Mouse (Mus musculus) yolk sac, embryonic 10.5 days (tissue): ENCODE measurements around the gene Rad51b.

Source experiments
- DNase-seq: peaks from one replicate; pipeline ENCODE4 v3.0.0-alpha.2; 2017; ENCODE audit warnings: low spot score

The Rad51b gene

DNA sequence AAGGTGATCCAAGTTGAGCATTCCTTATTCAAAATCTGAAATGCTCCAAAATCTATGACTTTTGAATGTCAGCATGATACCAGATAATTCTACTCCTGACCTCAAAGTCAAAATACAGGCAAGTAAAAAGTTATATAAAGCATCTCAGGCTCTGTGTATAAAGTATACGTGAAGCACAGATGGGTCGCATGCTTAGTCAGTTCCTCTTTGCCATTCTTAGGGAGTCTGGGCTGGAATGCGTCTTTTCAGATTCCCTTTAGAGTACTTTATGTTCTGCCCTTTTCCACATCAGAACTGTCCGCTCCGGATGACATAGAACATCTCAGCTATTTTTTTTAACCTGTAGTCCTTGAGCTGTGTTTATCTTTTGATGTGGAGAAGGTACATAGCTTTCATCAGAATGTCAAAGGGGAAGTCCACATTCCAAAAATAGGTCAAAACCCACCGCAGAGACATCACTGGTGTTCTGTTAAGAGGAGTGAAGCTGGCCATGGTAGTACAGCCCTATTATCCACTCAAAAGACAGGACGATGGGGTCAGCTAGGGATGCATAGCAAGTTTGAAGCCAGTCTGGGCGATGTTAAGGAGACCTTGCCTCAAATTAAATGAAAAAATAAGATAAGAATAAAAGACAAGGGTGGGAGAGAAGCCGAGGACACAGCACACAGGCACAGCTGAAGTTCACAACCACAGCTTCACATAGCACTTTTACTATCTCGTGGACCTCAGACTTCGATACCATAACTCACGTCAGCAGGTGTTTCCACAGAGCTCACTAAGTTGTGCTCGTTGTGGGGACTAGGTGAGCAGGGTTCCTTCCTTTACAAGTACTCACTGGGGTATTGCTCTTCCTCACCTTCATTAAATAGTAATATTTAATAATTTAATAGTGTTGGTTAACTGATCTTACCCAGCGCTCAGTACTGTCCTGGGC is 395.1 kb downstream of the Rad51b start:
- DNase-seq = no peak

DNA sequence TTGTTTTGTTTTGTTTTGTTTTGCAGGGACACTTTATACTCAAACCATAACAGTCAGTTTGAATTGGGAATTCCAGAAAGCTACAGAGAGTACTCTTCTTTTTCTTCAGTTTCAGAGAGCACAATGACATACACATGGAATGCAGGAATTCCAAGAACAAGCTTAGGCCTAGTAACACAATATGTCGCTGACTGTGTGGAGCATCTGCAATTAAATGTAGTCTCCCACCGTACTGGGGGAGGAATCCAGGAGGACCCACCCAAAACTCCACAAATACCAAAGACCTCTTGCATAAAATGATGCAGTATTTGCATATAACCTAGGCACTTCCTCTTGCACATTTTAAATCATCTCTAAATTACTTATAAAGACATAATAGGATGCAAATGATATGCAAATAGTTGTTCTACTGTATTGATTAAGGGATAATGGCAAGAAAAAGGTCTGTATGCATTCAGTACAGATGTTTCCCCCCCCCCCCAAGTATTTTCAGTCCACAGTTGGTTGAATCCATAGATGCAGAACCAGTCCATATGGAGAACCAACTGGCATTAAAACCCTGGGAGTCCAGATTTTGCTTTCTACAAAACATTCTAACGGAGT is 398.9 kb downstream of the Rad51b start:
- DNase-seq = no peak

GRCm38 (mm10) chr12:79703555-79703954 is 406.5 kb downstream of the Rad51b start:
- no peak for DNase-seq

- no peak for DNase-seq
These were observed 408.6 kb downstream of the Rad51b start for GRCm38 (mm10) chr12:79705501-79706266.

DNA sequence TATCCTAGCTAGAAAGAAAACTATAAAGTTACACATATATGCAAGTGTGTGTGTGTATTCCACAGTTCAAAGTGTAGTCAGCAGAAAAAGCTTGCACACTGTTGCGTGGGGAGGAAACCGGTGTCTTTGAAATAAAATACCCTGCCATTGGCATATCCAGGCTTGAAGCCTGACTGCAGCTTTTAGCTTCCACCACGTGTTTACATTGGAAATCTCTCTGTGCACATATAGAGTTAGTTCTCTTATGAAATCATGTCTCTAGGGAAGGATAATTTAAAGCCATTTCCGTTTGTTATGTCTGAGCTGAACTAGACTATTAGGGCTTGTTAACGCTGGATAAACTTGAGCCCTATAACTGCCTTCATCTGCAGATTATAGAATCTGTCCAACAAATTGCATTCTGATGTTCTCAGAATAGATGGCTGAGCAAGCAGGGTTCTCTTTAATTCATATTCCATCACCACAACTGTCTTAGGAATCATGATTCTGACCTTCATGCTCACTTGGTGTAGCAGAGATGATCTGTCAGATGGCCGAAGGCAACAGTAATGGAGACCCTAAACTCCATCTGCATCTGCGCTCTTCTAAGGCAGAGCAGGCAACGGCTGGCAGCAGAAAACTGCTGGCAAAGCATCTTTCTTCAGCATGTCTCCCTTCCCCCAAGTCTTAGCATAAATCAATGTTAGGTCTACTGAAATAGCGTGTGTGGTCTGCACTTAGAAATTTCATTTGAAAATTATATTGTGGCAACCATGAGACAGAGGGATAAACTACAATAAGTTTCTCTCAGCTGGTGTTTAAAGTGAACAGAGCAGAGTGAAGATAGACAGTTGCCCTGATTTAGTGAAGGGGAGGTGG is 410.7 kb downstream of the Rad51b start:
- no peak for DNase-seq

- DNase-seq = no peak
These were observed 411.3 kb downstream of the Rad51b start for GRCm38 (mm10) chr12:79708423-79708733.

GRCm38 (mm10) chr12:79713286-79713685 is 416.2 kb downstream of the Rad51b start:
- no peak for DNase-seq

GRCm38 (mm10) chr12:79714484-79714883 is 417.4 kb downstream of the Rad51b start:
- DNase-seq = no peak

DNA sequence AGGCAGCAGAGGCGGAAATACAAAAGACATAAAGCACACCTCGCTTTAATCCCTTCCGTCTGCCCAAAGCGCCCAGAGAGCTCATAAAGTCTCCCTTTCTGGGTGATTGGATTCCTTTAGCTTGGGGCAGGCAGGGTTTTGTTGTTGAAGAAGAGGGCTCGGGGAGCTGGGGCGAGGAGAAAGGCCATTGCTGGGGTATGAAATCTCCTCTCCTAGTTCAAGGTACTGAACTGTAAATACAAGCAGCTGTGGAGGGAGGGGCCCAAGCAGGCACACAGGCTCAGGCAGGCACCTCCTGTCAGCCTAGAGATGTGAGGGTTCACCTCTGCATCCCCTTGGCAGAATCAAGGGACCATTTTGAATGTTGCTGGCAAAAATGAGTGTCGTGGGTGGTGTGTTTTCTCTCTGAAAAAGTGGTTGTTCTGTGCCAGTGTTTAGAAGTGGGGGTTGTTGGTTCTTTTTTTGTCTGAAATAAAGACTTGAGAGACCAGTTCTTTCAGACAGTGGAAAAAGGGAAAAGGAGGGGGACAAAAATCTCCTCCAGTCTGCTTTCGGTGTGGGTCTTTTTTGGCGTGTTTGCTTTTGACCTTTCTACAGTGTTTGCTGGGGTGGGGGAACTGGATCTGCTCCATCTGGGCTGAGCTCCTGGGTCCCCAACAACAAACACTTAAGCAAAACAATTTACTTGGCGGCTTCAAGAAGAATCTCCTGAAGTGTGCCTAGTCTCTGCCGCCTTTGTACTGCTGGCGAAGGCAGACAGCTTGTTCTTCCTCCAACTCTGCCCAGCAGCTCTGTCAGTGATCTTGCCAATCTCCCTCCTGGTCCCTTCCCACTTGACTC is 418.6 kb downstream of the Rad51b start:
- DNase-seq = no peak

DNA sequence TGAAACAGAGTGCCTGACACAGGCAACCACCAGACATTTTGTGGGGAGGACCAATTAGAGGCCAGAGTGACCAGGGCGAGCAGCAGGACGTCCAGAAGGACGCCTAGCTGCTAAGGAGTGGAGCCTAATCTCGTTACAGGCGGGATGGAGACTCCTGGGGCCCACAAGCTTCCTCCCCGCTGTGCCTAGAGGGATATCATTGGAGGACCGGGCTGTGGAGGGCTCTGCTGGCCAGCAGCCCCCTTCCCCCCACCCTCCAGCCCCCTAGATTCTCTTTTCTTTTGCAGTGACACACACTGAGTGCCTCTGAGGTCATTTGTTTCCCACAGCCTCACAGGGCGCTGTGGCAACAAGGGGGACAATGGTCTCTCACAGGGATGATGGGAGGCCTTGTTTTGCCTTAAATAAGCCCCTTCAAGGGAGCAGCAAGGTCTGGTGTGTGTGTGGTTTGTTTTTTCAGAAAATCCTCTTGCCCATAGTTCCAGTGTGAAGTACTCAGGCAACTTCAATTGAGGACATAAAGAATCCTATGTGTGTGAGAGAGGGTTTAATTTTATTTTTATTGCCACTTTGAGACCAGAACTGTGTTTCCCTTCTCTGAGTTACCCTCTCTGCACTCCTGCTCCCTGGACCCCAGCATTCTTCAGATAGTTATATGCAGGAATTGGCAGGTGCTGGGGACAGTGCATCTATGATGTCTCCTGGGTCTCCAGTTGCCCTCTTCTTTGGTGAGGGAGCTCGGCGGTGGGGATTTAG is 422.2 kb downstream of the Rad51b start:
- no peak for DNase-seq

GRCm38 (mm10) chr12:79719847-79720201 is 422.7 kb downstream of the Rad51b start:
- DNase-seq = no peak

GRCm38 (mm10) chr12:79724875-79725274 is 427.8 kb downstream of the Rad51b start:
- DNase-seq = no peak

DNA sequence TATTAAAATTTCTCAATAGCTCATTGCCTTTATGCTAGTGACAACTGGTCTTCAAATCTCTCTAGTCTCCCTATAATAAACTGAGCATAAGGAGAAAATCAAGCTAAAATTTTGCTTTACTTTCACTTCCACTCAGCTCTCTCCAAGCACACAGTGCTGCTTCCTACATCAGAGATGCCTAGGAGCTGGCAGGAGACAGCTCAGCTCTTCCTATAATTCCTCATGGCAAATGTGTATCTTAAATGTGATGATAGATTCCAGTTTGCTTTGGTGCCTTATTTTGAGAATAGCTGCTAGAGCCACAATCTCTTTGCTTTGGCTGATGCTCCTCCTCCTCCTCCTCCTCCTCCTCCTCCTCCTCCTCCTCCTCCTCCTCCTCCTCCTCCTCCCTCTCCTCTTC is 428.6 kb downstream of the Rad51b start:
- DNase-seq = no peak

GRCm38 (mm10) chr12:79726116-79726515 is 429.0 kb downstream of the Rad51b start:
- no peak for DNase-seq

DNA sequence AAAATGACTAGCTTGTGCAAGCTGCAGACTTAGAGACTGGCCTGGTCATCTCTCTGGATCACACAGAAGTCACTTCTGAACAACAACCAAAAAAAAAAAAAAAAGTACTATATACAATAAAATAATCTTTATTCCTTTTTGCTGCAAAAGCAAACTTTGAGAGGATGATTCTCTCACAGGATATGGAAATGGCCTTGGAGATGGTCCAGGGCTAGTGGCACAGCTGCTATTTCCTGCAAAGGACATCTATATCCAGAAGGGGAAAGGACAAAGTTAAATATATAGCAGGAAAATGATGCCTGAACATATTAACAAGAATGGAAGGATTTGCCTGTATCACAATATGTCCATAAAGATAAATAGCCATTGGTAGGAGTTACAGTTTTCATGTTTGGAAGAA is 429.9 kb downstream of the Rad51b start:
- no peak for DNase-seq

GRCm38 (mm10) chr12:79729926-79730506 is 432.9 kb downstream of the Rad51b start:
- DNase-seq = no peak

- no peak for DNase-seq
These were observed 434.8 kb downstream of the Rad51b start for GRCm38 (mm10) chr12:79731905-79732304.

DNA sequence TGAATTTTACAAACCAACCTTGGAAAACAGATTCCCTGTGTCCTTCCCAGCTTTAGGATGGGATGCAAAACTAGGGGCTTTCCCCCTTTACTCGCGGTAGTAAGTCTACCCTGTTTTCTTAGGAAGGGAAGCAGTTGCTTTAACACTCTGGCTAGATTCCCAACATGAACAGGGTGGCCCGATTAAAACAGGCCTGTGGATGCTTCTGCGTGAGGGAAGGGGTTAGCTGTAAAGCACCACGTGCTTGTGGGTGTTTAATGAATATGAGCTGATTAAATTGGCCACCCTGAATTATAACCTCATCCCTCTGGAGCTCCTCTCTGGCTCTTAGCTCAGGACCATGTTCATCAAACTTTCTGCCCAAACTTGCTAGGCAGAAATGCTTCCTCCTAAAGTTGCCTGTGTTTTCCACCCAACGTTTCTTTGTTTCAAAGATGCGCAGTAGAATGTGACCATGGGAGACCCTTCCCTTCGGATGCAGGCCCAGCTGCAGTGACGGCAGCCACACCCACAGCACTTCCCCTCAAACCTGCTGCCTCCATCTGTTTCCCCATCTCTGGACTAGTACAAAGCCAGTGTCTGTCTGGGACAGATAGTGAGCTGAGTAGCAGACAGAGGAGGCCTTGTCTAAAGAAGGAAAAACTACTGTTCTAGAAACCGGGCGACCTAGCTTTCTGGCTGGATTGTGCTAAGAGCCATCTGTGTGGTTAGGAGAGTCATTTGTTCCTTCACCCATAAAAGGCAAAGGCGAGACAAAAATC is 435.5 kb downstream of the Rad51b start:
- DNase-seq = no peak

GRCm38 (mm10) chr12:79735341-79735785 is 438.3 kb downstream of the Rad51b start:
- DNase-seq = no peak
